Mouse (Mus musculus): ENCODE measurements around the gene Uqcr11. TPM values are rescaled to one million over a fixed set of nuclear protein-coding genes. Genes with fewer than 3 reads are reported as not detected.

Uqcr11 gene
- polyA plus RNA-seq (2012; ENCODE audit: low replicate concordance) = 544 and 1,539 TPM in 2 replicates

GRCm38 (mm10) chr10:80406684-80407501, at the start of gene Uqcr11:
TSS of gene Uqcr11 (minus strand) at chr10:80406830.

GRCm38 (mm10) chr10:80433513-80434232, 27.0 kb upstream of the Uqcr11 start, which contains the start of gene Tcf3:
TSS of gene Tcf3 (minus strand) at chr10:80433647.

GRCm38 (mm10) chr10:80399191-80399972, 7.2 kb downstream of the Uqcr11 start, which contains the start of gene Mbd3:
TSS of gene Mbd3 (minus strand) at chr10:80399550.

DNA sequence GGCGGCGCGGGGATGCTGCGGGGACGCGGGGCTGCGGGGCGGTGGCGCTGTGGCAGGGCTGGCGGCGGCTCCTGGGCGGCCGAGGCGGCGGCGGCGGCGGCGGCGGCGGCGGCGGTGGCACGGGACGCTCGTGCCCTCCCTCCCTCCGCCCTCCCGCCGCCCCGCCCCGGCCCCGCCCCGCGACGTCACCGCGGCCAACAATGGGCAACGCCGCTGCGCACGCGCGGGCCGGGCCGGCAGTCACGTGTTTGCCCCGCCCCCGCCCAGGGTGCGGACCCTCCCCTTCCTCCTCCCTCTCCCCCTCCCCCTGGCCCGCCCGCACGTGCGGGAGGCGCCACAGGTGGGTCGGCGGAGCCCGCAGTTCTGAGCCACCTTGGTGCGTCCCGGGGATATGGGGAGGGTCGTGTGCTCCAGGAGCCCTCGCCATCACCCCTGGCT, 19.1 kb downstream of the Uqcr11 start, which contains the start of gene Mex3d:
Gene Mex3d, minus strand, starts transcription at position 138 of the 438 bp plus-strand sequence.

DNA sequence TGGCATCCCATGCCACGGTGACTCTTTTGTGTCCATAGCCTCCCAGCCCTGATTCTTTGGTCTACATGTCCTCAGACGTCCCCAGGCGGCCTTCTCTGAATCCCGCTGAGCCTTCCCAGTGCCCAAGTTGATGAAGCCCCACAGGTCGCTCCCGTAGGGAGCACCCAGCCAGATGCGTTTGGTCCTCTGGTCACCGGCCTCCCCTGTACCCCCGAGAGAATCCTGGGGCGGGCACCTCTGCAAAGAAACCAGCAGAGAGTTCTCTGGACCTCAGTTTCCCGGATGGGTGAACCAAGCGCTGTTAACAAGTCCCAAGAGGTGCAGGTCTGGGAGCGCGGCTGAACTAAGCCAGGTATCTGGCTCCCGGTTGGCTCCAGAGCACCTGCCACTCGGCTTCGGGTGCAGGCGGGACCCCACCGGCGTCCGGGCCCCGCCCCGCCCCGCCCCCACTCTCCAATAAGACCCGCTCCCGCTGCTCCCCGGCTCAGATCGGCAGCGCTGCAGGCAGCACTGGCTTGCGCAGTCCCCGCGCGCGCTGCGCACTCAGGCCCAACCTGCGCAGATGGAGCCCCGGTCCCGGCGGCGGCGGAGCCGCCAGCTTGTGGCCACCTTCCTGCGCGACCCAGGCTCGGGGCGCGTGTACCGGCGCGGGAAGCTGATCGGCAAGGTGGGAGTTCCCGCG, 50.5 kb downstream of the Uqcr11 start, which contains the start of gene Plk5:
Gene Plk5, plus strand, starts transcription at position 459 of the 682 bp plus-strand sequence.

Other genes with a start within 250 kb of the Uqcr11 start
- gene Cirbp, start 240.8 kb downstream of the Uqcr11 start, polyA plus RNA-seq (2012; ENCODE audit: low replicate concordance) = 19.6 and 38.2 TPM in 2 replicates
- 7.0 and 16.7 TPM in 2 replicates for gene 1600002K03Rik, start 233.9 kb downstream of the Uqcr11 start, polyA plus RNA-seq (2012; ENCODE audit: low replicate concordance)
- gene Efna2, start 227.3 kb downstream of the Uqcr11 start, polyA plus RNA-seq (2012; ENCODE audit: low replicate concordance) = 1.4 and 1.8 TPM in 2 replicates
- gene Mum1, start 180.4 kb downstream of the Uqcr11 start, polyA plus RNA-seq (2012; ENCODE audit: low replicate concordance) = 47.2 and 117 TPM in 2 replicates
- 197 and 234 TPM in 2 replicates for gene Ndufs7, start 157.7 kb downstream of the Uqcr11 start, polyA plus RNA-seq (2012; ENCODE audit: low replicate concordance)
- 0.64 and 0.93 TPM in 2 replicates for gene Gamt, start 145.8 kb downstream of the Uqcr11 start, polyA plus RNA-seq (2012; ENCODE audit: low replicate concordance)
- 831 and 856 TPM in 2 replicates for gene Dazap1, start 145.3 kb downstream of the Uqcr11 start, polyA plus RNA-seq (2012; ENCODE audit: low replicate concordance)
- gene Rps15, start 114.4 kb downstream of the Uqcr11 start, polyA plus RNA-seq (2012; ENCODE audit: low replicate concordance) = 1,647 and 3,347 TPM in 2 replicates
- gene Apc2, start 110.9 kb downstream of the Uqcr11 start, polyA plus RNA-seq (2012; ENCODE audit: low replicate concordance) = 0.09 and 0.10 TPM in 2 replicates
- gene 2310011J03Rik, start 86.3 kb downstream of the Uqcr11 start, polyA plus RNA-seq (2012; ENCODE audit: low replicate concordance) = 80.6 and 113 TPM in 2 replicates
- 29.8 and 43.5 TPM in 2 replicates for gene Pcsk4, start 77.3 kb downstream of the Uqcr11 start, polyA plus RNA-seq (2012; ENCODE audit: low replicate concordance)
- gene Reep6, start 76.9 kb downstream of the Uqcr11 start, polyA plus RNA-seq (2012; ENCODE audit: low replicate concordance) = 198 and 406 TPM in 2 replicates
- gene Adamtsl5, start 58.4 kb downstream of the Uqcr11 start, polyA plus RNA-seq (2012; ENCODE audit: low replicate concordance) = 59.0 and 75.4 TPM in 2 replicates
- not detected in 2 replicates for gene Plk5, start 50.4 kb downstream of the Uqcr11 start, polyA plus RNA-seq (2012; ENCODE audit: low replicate concordance)
- 45.9 and 68.4 TPM in 2 replicates for gene Mex3d, start 19.2 kb downstream of the Uqcr11 start, polyA plus RNA-seq (2012; ENCODE audit: low replicate concordance)
- gene Mbd3, start 7.3 kb downstream of the Uqcr11 start, polyA plus RNA-seq (2012; ENCODE audit: low replicate concordance) = 234 and 272 TPM in 2 replicates
- gene Tcf3, start 26.8 kb upstream of the Uqcr11 start, polyA plus RNA-seq (2012; ENCODE audit: low replicate concordance) = 1,132 and 1,188 TPM in 2 replicates
- gene Onecut3, start 88.0 kb upstream of the Uqcr11 start, polyA plus RNA-seq (2012; ENCODE audit: low replicate concordance) = not detected in 2 replicates
- not detected in 2 replicates for gene Atp8b3, start 132.3 kb upstream of the Uqcr11 start, polyA plus RNA-seq (2012; ENCODE audit: low replicate concordance)
- gene Rexo1, start 154.7 kb upstream of the Uqcr11 start, polyA plus RNA-seq (2012; ENCODE audit: low replicate concordance) = 189 and 285 TPM in 2 replicates
- gene Klf16, start 170.5 kb upstream of the Uqcr11 start, polyA plus RNA-seq (2012; ENCODE audit: low replicate concordance) = 191 and 227 TPM in 2 replicates
- gene Abhd17a, start 183.5 kb upstream of the Uqcr11 start, polyA plus RNA-seq (2012; ENCODE audit: low replicate concordance) = 634 and 1,312 TPM in 2 replicates
- gene Scamp4, start 196.0 kb upstream of the Uqcr11 start, polyA plus RNA-seq (2012; ENCODE audit: low replicate concordance) = 82.3 and 112 TPM in 2 replicates
- 31.5 and 42.1 TPM in 2 replicates for gene Adat3, start 196.1 kb upstream of the Uqcr11 start, polyA plus RNA-seq (2012; ENCODE audit: low replicate concordance)
- gene Gm49322, start 199.2 kb upstream of the Uqcr11 start, polyA plus RNA-seq (2012; ENCODE audit: low replicate concordance) = 1.0 and 3.8 TPM in 2 replicates
- gene Csnk1g2, start 216.0 kb upstream of the Uqcr11 start, polyA plus RNA-seq (2012; ENCODE audit: low replicate concordance) = 465 and 492 TPM in 2 replicates